Mouse (Mus musculus) CH12.LX (cell line): ENCODE data around the gene Tmem139. TPM values are rescaled to one million over a fixed set of nuclear protein-coding genes. Genes with fewer than 3 reads are reported as not detected.

ENCODE experiments used
- DNase-seq: peaks from one replicate; pipeline ENCODE4 v3.0.0-alpha.2; 2013; ENCODE audit errors: extremely low read depth
- H3K27ac ChIP-seq: 2 replicates; pipeline ENCODE4 v1.5.1; 2012; ENCODE audit warnings: low read depth, mild to moderate bottlenecking, control low read depth, moderate library complexity; ENCODE audit not compliant: insufficient read depth
- H3K27me3 ChIP-seq: replicated peaks from 2 replicates; pipeline ENCODE3; 2012; ENCODE audit warnings: inconsistent platforms
- H3K36me3 ChIP-seq, 2 experiments: replicated peaks in 1 of 2; 2 replicates each; pipeline versions ENCODE3 to v1.6.1; 2012; ENCODE audit warnings: inconsistent platforms in 1 of 2, low read length in 1 of 2, mild to moderate bottlenecking in 1 of 2, mixed read lengths in 1 of 2, moderate library complexity in 1 of 2; ENCODE audit not compliant: control insufficient read depth in 1 of 2, insufficient read depth in 1 of 2
- H3K4me1 ChIP-seq, 2 experiments: 2 replicates each; pipeline ENCODE4 v1.6.1; 2012; ENCODE audit warnings: inconsistent platforms in 1 of 2, moderate library complexity in 1 of 2; ENCODE audit not compliant: insufficient read depth in 2 of 2, control insufficient read depth in 1 of 2
- H3K4me2 ChIP-seq: 2 replicates; pipeline ENCODE4 v1.6.1; 2012; ENCODE audit warnings: low read depth, mild to moderate bottlenecking, control low read depth; ENCODE audit not compliant: poor library complexity, insufficient read depth, severe bottlenecking
- H3K4me3 ChIP-seq, 3 experiments: fragments of 150-350 bp in 1 of 3; sonication (generic) in 1 of 3; replicated peaks in 1 of 3; 2 replicates each; pipeline versions ENCODE3 to v1.5.1; 2011 to 2012; ENCODE audit warnings: low read depth in 2 of 3, low read length in 2 of 3, mild to moderate bottlenecking in 2 of 3, moderate library complexity in 2 of 3, control low read depth in 1 of 3, improper control_type of control experiment in 1 of 3, inconsistent platforms in 1 of 3, mixed read lengths in 1 of 3; ENCODE audit not compliant: poor library complexity in 1 of 3
- H3K79me2 ChIP-seq: replicated peaks from 2 replicates; pipeline ENCODE4 v1.6.1; 2012; ENCODE audit warnings: mild to moderate bottlenecking, moderate library complexity; ENCODE audit not compliant: control insufficient read depth, poor library complexity, insufficient read depth, severe bottlenecking; ENCODE audit errors: extremely low read depth
- H3K9ac ChIP-seq: 2 replicates; pipeline ENCODE4 v1.6.1; 2012; ENCODE audit warnings: low read depth, mild to moderate bottlenecking, control low read depth, moderate library complexity; ENCODE audit not compliant: insufficient read depth
- H3K9me3 ChIP-seq: replicated peaks from 2 replicates; pipeline ENCODE3; 2012; ENCODE audit warnings: low read length, inconsistent platforms, mixed read lengths
- CTCF ChIP-seq, 2 experiments: IDR thresholded peaks in 1 of 2; conservative IDR thresholded peaks in 1 of 2; 2 replicates each; pipeline ENCODE4 v1.5.1; 2011 to 2012; ENCODE audit warnings: low read depth in 2 of 2, low read length in 2 of 2, improper control_type of control experiment in 1 of 2, inconsistent platforms in 1 of 2, mild to moderate bottlenecking in 1 of 2, moderate library complexity in 1 of 2
- E2F4 ChIP-seq: IDR thresholded peaks from 2 replicates; pipeline ENCODE4 v1.6.1; 2011; ENCODE audit warnings: low read depth, low read length, improper control_type of control experiment; ENCODE audit not compliant: insufficient replicate concordance
- ELF1 ChIP-seq: IDR thresholded peaks from 2 replicates; pipeline ENCODE4 v1.6.1; 2014; ENCODE audit warnings: low read depth, mild to moderate bottlenecking, inconsistent platforms, low read length, improper control_type of control experiment
- GABPA ChIP-seq: IDR thresholded peaks from 2 replicates; pipeline ENCODE4 v1.6.1; 2012; ENCODE audit warnings: low read depth, low read length, improper control_type of control experiment, inconsistent platforms; ENCODE audit not compliant: insufficient replicate concordance
- HCFC1 ChIP-seq: IDR thresholded peaks from 2 replicates; pipeline ENCODE4 v1.6.1; 2012; ENCODE audit warnings: low read depth, mild to moderate bottlenecking, inconsistent platforms, low read length, improper control_type of control experiment
- JUND ChIP-seq: conservative IDR thresholded peaks from 2 replicates; pipeline ENCODE4 v1.6.1; 2011; ENCODE audit warnings: low read depth, low read length, improper control_type of control experiment
- KAT2A ChIP-seq: IDR thresholded peaks from 2 replicates; pipeline ENCODE4 v1.6.1; 2012; ENCODE audit warnings: low read length, improper control_type of control experiment, inconsistent platforms; ENCODE audit not compliant: insufficient replicate concordance
- MAZ ChIP-seq: IDR thresholded peaks from 2 replicates; pipeline ENCODE4 v1.6.1; 2012; ENCODE audit warnings: low read depth, mild to moderate bottlenecking, inconsistent platforms, low read length, improper control_type of control experiment, moderate library complexity
- MXI1 ChIP-seq: IDR thresholded peaks from 2 replicates; pipeline ENCODE4 v1.6.1; 2011; ENCODE audit warnings: mild to moderate bottlenecking, low read depth, low read length, improper control_type of control experiment
- NELFE ChIP-seq: IDR thresholded peaks from 2 replicates; pipeline ENCODE4 v1.6.1; 2011; ENCODE audit warnings: low read depth, low read length, improper control_type of control experiment
- PAX5 ChIP-seq: IDR thresholded peaks from 2 replicates; pipeline ENCODE4 v1.6.1; 2012; ENCODE audit warnings: low read length, inconsistent platforms, mixed read lengths
- RAD21 ChIP-seq: IDR thresholded peaks from 2 replicates; pipeline ENCODE4 v1.6.1; 2011; ENCODE audit warnings: low read depth, mild to moderate bottlenecking, low read length, improper control_type of control experiment, moderate library complexity
- RCOR1 ChIP-seq: conservative IDR thresholded peaks from 2 replicates; pipeline ENCODE4 v1.6.1; 2012; ENCODE audit warnings: low read depth, mild to moderate bottlenecking, inconsistent platforms, low read length, improper control_type of control experiment
- SIN3A ChIP-seq: IDR thresholded peaks from 2 replicates; pipeline ENCODE4 v1.6.1; 2012; ENCODE audit warnings: low read length, improper control_type of control experiment, inconsistent platforms
- SMC3 ChIP-seq: IDR thresholded peaks from 2 replicates; pipeline ENCODE4 v1.6.1; 2011; ENCODE audit warnings: low read depth, low read length, improper control_type of control experiment
- TBP ChIP-seq: conservative IDR thresholded peaks from 2 replicates; pipeline ENCODE4 v1.6.1; 2011; ENCODE audit warnings: low read depth, low read length, improper control_type of control experiment
- TCF12 ChIP-seq: IDR thresholded peaks from 2 replicates; pipeline ENCODE4 v1.6.1; 2014; ENCODE audit warnings: low read depth, mild to moderate bottlenecking, inconsistent platforms, low read length, improper control_type of control experiment
- USF1 ChIP-seq: IDR thresholded peaks from 2 replicates; pipeline ENCODE4 v1.6.1; 2014; ENCODE audit warnings: low read depth, mild to moderate bottlenecking, inconsistent platforms, low read length, improper control_type of control experiment
- USF2 ChIP-seq: conservative IDR thresholded peaks from 2 replicates; pipeline ENCODE4 v1.6.1; 2011; ENCODE audit warnings: low read depth, low read length, improper control_type of control experiment
- ZC3H11A ChIP-seq: IDR thresholded peaks from 2 replicates; pipeline ENCODE4 v1.6.1; 2012; ENCODE audit warnings: low read depth, mild to moderate bottlenecking, inconsistent platforms, low read length, improper control_type of control experiment
- ZKSCAN1 ChIP-seq: IDR thresholded peaks from 2 replicates; pipeline ENCODE4 v1.6.1; 2012; ENCODE audit warnings: low read depth, inconsistent platforms, low read length, improper control_type of control experiment, borderline replicate concordance
- ZNF384 ChIP-seq: IDR thresholded peaks from 2 replicates; pipeline ENCODE4 v1.6.1; 2012; ENCODE audit warnings: low read depth, low read length, improper control_type of control experiment, inconsistent platforms
- dilution Hi-C: fragments of 300-500 bp; cut with MboI; formaldehyde crosslinking; loops from 2 replicates; pipeline ENCODE4 v1.14.3; 2020; ENCODE audit warnings: low sequenced_read_pairs; ENCODE audit not compliant: extremely low pct_unique_long_range_greater_than_20kb, extremely low pct_ligation_motif_present
- in situ Hi-C: fragments of 300-500 bp; cut with MboI; formaldehyde crosslinking; loops from 3 replicates; pipeline ENCODE4 v1.14.3; 2019; ENCODE audit warnings: low sequenced_read_pairs, low pct_ligation_motif_present, low pct_unique_long_range_greater_than_20kb, mixed read lengths
- polyA plus RNA-seq: library from polyadenylated mRNA; unstranded; fragments of >175 nt; gene quantifications from 2 replicates; pipeline ENCODE4 v1.2.1, GENCODE M21; 2012; ENCODE audit warnings: low read depth; ENCODE audit not compliant: insufficient read length
- total RNA-seq, 2 experiments: library from RNA; depleted of rRNA; stranded (reverse); fragments of 300-350 nt in 1 of 2; fragments of >200 nt in 1 of 2; gene quantifications; 2 replicates each; pipeline ENCODE4 v1.2.3; 2012 to 2014

Tmem139 gene
- total and polyA plus RNA-seq, 3 experiments, result 0.20 TPM; not detected in 2

- dilution Hi-C loops, result no loop called here
- H3K4me1 ChIP-seq, result no peaks in the 10 kb centered on the region
- peak; percentile 67 for DNase-seq
- H3K9me3 ChIP-seq, result no peaks in the 10 kb centered on the region
- peak overlapping the region; percentile 44; the same call in 1 of the 2 replicates for H3K4me2 ChIP-seq
- no peak overlapping the region for H3K4me3 ChIP-seq
- no peaks in the 10 kb centered on the region for H3K36me3 ChIP-seq
- no peaks in the 10 kb centered on the region for H3K79me2 ChIP-seq
- TF ChIP-seq ZC3H11A (peak; percentile 27; the same call in 1 of the 2 replicates), ZNF384 (peak; percentile 88), USF1 (no peak), RAD21 (peak; percentile 90), RCOR1 (no peak), PAX5 (no peak), SMC3 (peak; percentile 82), CTCF (conservative IDR thresholded peaks at IDR 0.05 in 1 of 2, IDR thresholded peaks at IDR 0.05 in 1 of 2; ENCODE audit: low read depth in 2 of 2, low read length in 2 of 2) (peak; percentile 45 to 93)
- TF ChIP-seq, all 38 proteins: peak for 5
- Histone ChIP-seq H3K27ac (no peak overlapping the region), H3K9ac (no peak overlapping the region), H3K27me3 (no peaks in the 10 kb centered on the region)
- in situ Hi-C loops, result loop anchor here (25.0 kb wide), 1 partner anchor 360 kb away; the partner anchor contains the start of gene Tcaf3
Observed at GRCm38 (mm10) chr6:42227240-42228101, 34.3 kb upstream of the Tmem139 start.

- Histone ChIP-seq H3K4me2 (no peak overlapping the region), H3K79me2 (no peaks in the 10 kb centered on the region), H3K9me3 (no peaks in the 10 kb centered on the region), H3K27ac (no peak overlapping the region), H3K4me3 (no peak overlapping the region), H3K36me3 (no peaks in the 10 kb centered on the region), H3K4me1 (no peaks in the 10 kb centered on the region), H3K9ac (no peak overlapping the region), H3K27me3 (no peaks in the 10 kb centered on the region)
- TF ChIP-seq USF2 (no peak), ZKSCAN1 (no peak), ZNF384 (no peak), GABPA (no peak), TBP (no peak), KAT2A (no peak), HCFC1 (no peak), RAD21 (no peak), ELF1 (no peak), SIN3A (no peak), TCF12 (no peak), JUND (no peak), RCOR1 (no peak), NELFE (no peak), MXI1 (no peak), E2F4 (no peak), PAX5 (no peak), MAZ (no peak)
- no peak for DNase-seq
- in situ Hi-C loops (loop anchor here (10.0 to 25.0 kb wide), 2 partner anchors 95 to 358 kb away; partner anchors contain the start of genes Fam131b and Tcaf3), dilution Hi-C loops (no loop called here)
Observed at GRCm38 (mm10) chr6:42229610-42230009, 32.2 kb upstream of the Tmem139 start.
